Mouse (Mus musculus) CH12.LX (cell line): ENCODE measurements around the gene Arhgap31. TPM values are rescaled to one million over a fixed set of nuclear protein-coding genes. Genes with fewer than 3 reads are reported as not detected.

Experiments used
- DNase-seq: peaks from one replicate; pipeline ENCODE4 v3.0.0-alpha.2; 2013; ENCODE audit errors: extremely low read depth
- H3K27ac ChIP-seq: 2 replicates; pipeline ENCODE4 v1.5.1; 2012; ENCODE audit warnings: low read depth, mild to moderate bottlenecking, control low read depth, moderate library complexity; ENCODE audit not compliant: insufficient read depth
- H3K27me3 ChIP-seq: replicated peaks from 2 replicates; pipeline ENCODE3; 2012; ENCODE audit warnings: inconsistent platforms
- H3K36me3 ChIP-seq, 2 experiments: replicated peaks in 1 of 2; 2 replicates each; pipeline versions ENCODE3 to v1.6.1; 2012; ENCODE audit warnings: inconsistent platforms in 1 of 2, low read length in 1 of 2, mild to moderate bottlenecking in 1 of 2, mixed read lengths in 1 of 2, moderate library complexity in 1 of 2; ENCODE audit not compliant: control insufficient read depth in 1 of 2, insufficient read depth in 1 of 2
- H3K4me1 ChIP-seq, 2 experiments: 2 replicates each; pipeline ENCODE4 v1.6.1; 2012; ENCODE audit warnings: inconsistent platforms in 1 of 2, moderate library complexity in 1 of 2; ENCODE audit not compliant: insufficient read depth in 2 of 2, control insufficient read depth in 1 of 2
- H3K4me2 ChIP-seq: 2 replicates; pipeline ENCODE4 v1.6.1; 2012; ENCODE audit warnings: low read depth, mild to moderate bottlenecking, control low read depth; ENCODE audit not compliant: poor library complexity, insufficient read depth, severe bottlenecking
- H3K4me3 ChIP-seq, 3 experiments: fragments of 150-350 bp in 1 of 3; sonication (generic) in 1 of 3; replicated peaks in 1 of 3; 2 replicates each; pipeline versions ENCODE3 to v1.5.1; 2011 to 2012; ENCODE audit warnings: low read depth in 2 of 3, low read length in 2 of 3, mild to moderate bottlenecking in 2 of 3, moderate library complexity in 2 of 3, control low read depth in 1 of 3, improper control_type of control experiment in 1 of 3, inconsistent platforms in 1 of 3, mixed read lengths in 1 of 3; ENCODE audit not compliant: poor library complexity in 1 of 3
- H3K79me2 ChIP-seq: replicated peaks from 2 replicates; pipeline ENCODE4 v1.6.1; 2012; ENCODE audit warnings: mild to moderate bottlenecking, moderate library complexity; ENCODE audit not compliant: control insufficient read depth, poor library complexity, insufficient read depth, severe bottlenecking; ENCODE audit errors: extremely low read depth
- H3K9ac ChIP-seq: 2 replicates; pipeline ENCODE4 v1.6.1; 2012; ENCODE audit warnings: low read depth, mild to moderate bottlenecking, control low read depth, moderate library complexity; ENCODE audit not compliant: insufficient read depth
- H3K9me3 ChIP-seq: replicated peaks from 2 replicates; pipeline ENCODE3; 2012; ENCODE audit warnings: low read length, inconsistent platforms, mixed read lengths
- BHLHE40 ChIP-seq: IDR thresholded peaks from 2 replicates; pipeline ENCODE4 v1.6.1; 2011; ENCODE audit warnings: mild to moderate bottlenecking, low read depth, low read length, improper control_type of control experiment
- CHD1 ChIP-seq: IDR thresholded peaks from 2 replicates; pipeline ENCODE4 v1.6.1; 2012; ENCODE audit warnings: low read depth, low read length, improper control_type of control experiment, inconsistent platforms
- CHD2 ChIP-seq: IDR thresholded peaks from 2 replicates; pipeline ENCODE4 v1.6.1; 2011; ENCODE audit warnings: low read length, improper control_type of control experiment
- CTCF ChIP-seq, 2 experiments: IDR thresholded peaks in 1 of 2; conservative IDR thresholded peaks in 1 of 2; 2 replicates each; pipeline ENCODE4 v1.5.1; 2011 to 2012; ENCODE audit warnings: low read depth in 2 of 2, low read length in 2 of 2, improper control_type of control experiment in 1 of 2, inconsistent platforms in 1 of 2, mild to moderate bottlenecking in 1 of 2, moderate library complexity in 1 of 2
- E2F4 ChIP-seq: IDR thresholded peaks from 2 replicates; pipeline ENCODE4 v1.6.1; 2011; ENCODE audit warnings: low read depth, low read length, improper control_type of control experiment; ENCODE audit not compliant: insufficient replicate concordance
- ELF1 ChIP-seq: IDR thresholded peaks from 2 replicates; pipeline ENCODE4 v1.6.1; 2014; ENCODE audit warnings: low read depth, mild to moderate bottlenecking, inconsistent platforms, low read length, improper control_type of control experiment
- EP300 ChIP-seq: IDR thresholded peaks from 2 replicates; pipeline ENCODE4 v1.6.1; 2011; ENCODE audit warnings: low read length, improper control_type of control experiment
- ETS1 ChIP-seq: conservative IDR thresholded peaks from 2 replicates; pipeline ENCODE4 v1.6.1; 2012; ENCODE audit warnings: low read depth, mild to moderate bottlenecking, inconsistent platforms, low read length, improper control_type of control experiment, moderate library complexity
- GABPA ChIP-seq: IDR thresholded peaks from 2 replicates; pipeline ENCODE4 v1.6.1; 2012; ENCODE audit warnings: low read depth, low read length, improper control_type of control experiment, inconsistent platforms; ENCODE audit not compliant: insufficient replicate concordance
- HCFC1 ChIP-seq: IDR thresholded peaks from 2 replicates; pipeline ENCODE4 v1.6.1; 2012; ENCODE audit warnings: low read depth, mild to moderate bottlenecking, inconsistent platforms, low read length, improper control_type of control experiment
- JUND ChIP-seq: conservative IDR thresholded peaks from 2 replicates; pipeline ENCODE4 v1.6.1; 2011; ENCODE audit warnings: low read depth, low read length, improper control_type of control experiment
- KAT2A ChIP-seq: IDR thresholded peaks from 2 replicates; pipeline ENCODE4 v1.6.1; 2012; ENCODE audit warnings: low read length, improper control_type of control experiment, inconsistent platforms; ENCODE audit not compliant: insufficient replicate concordance
- MAX ChIP-seq: IDR thresholded peaks from 2 replicates; pipeline ENCODE4 v1.6.1; 2011; ENCODE audit warnings: low read length, improper control_type of control experiment
- MAZ ChIP-seq: IDR thresholded peaks from 2 replicates; pipeline ENCODE4 v1.6.1; 2012; ENCODE audit warnings: low read depth, mild to moderate bottlenecking, inconsistent platforms, low read length, improper control_type of control experiment, moderate library complexity
- MXI1 ChIP-seq: IDR thresholded peaks from 2 replicates; pipeline ENCODE4 v1.6.1; 2011; ENCODE audit warnings: mild to moderate bottlenecking, low read depth, low read length, improper control_type of control experiment
- MYC ChIP-seq: IDR thresholded peaks from 2 replicates; pipeline ENCODE4 v1.6.1; 2011; ENCODE audit warnings: low read depth, mild to moderate bottlenecking, improper control_type of control experiment, low read length
- NELFE ChIP-seq: IDR thresholded peaks from 2 replicates; pipeline ENCODE4 v1.6.1; 2011; ENCODE audit warnings: low read depth, low read length, improper control_type of control experiment
- PAX5 ChIP-seq: IDR thresholded peaks from 2 replicates; pipeline ENCODE4 v1.6.1; 2012; ENCODE audit warnings: low read length, inconsistent platforms, mixed read lengths
- RAD21 ChIP-seq: IDR thresholded peaks from 2 replicates; pipeline ENCODE4 v1.6.1; 2011; ENCODE audit warnings: low read depth, mild to moderate bottlenecking, low read length, improper control_type of control experiment, moderate library complexity
- SMC3 ChIP-seq: IDR thresholded peaks from 2 replicates; pipeline ENCODE4 v1.6.1; 2011; ENCODE audit warnings: low read depth, low read length, improper control_type of control experiment
- TBP ChIP-seq: conservative IDR thresholded peaks from 2 replicates; pipeline ENCODE4 v1.6.1; 2011; ENCODE audit warnings: low read depth, low read length, improper control_type of control experiment
- UBTF ChIP-seq: IDR thresholded peaks from 2 replicates; pipeline ENCODE4 v1.6.1; 2012; ENCODE audit warnings: low read depth, mild to moderate bottlenecking, inconsistent platforms, low read length, improper control_type of control experiment, moderate library complexity
- USF1 ChIP-seq: IDR thresholded peaks from 2 replicates; pipeline ENCODE4 v1.6.1; 2014; ENCODE audit warnings: low read depth, mild to moderate bottlenecking, inconsistent platforms, low read length, improper control_type of control experiment
- ZC3H11A ChIP-seq: IDR thresholded peaks from 2 replicates; pipeline ENCODE4 v1.6.1; 2012; ENCODE audit warnings: low read depth, mild to moderate bottlenecking, inconsistent platforms, low read length, improper control_type of control experiment
- ZKSCAN1 ChIP-seq: IDR thresholded peaks from 2 replicates; pipeline ENCODE4 v1.6.1; 2012; ENCODE audit warnings: low read depth, inconsistent platforms, low read length, improper control_type of control experiment, borderline replicate concordance
- dilution Hi-C: fragments of 300-500 bp; cut with MboI; formaldehyde crosslinking; loops from 2 replicates; pipeline ENCODE4 v1.14.3; 2020; ENCODE audit warnings: low sequenced_read_pairs; ENCODE audit not compliant: extremely low pct_unique_long_range_greater_than_20kb, extremely low pct_ligation_motif_present
- in situ Hi-C: fragments of 300-500 bp; cut with MboI; formaldehyde crosslinking; loops from 3 replicates; pipeline ENCODE4 v1.14.3; 2019; ENCODE audit warnings: low sequenced_read_pairs, low pct_ligation_motif_present, low pct_unique_long_range_greater_than_20kb, mixed read lengths
- polyA plus RNA-seq: library from polyadenylated mRNA; unstranded; fragments of >175 nt; gene quantifications from 2 replicates; pipeline ENCODE4 v1.2.1, GENCODE M21; 2012; ENCODE audit warnings: low read depth; ENCODE audit not compliant: insufficient read length
- total RNA-seq, 2 experiments: library from RNA; depleted of rRNA; stranded (reverse); fragments of 300-350 nt in 1 of 2; fragments of >200 nt in 1 of 2; gene quantifications; 2 replicates each; pipeline ENCODE4 v1.2.3; 2012 to 2014

Gene Arhgap31
- total and polyA plus RNA-seq, 3 experiments = 0.15 to 2.0 (median 0.76) TPM

GRCm38 (mm10) chr16:38677171-38677570 lies 35.9 kb downstream of the Arhgap31 start:
- H3K4me3 ChIP-seq = no peak overlapping the region
- no peak overlapping the region for H3K9ac ChIP-seq
- no peaks in the 10 kb centered on the region for H3K9me3 ChIP-seq
- dilution Hi-C loops = no loop called here
- H3K27ac ChIP-seq = no peak overlapping the region
- no peaks in the 10 kb centered on the region for H3K79me2 ChIP-seq
- H3K4me1 ChIP-seq = peaks cover 5 to 25% of the 10 kb centered on the region in 2 experiments; a peak in 3 of 4 replicates
- no peak overlapping the region for H3K4me2 ChIP-seq
- DNase-seq = no peak
- TF ChIP-seq BHLHE40 = 0 out of 2 replicates have a peak, but pooled peaks have one; percentile 1
- no peak for TF ChIP-seq NELFE
- TF ChIP-seq MXI1 = no peak
- no peak for TF ChIP-seq PAX5
- no peak for TF ChIP-seq SMC3
- in situ Hi-C loops = no loop called here
- H3K36me3 ChIP-seq = no peaks in the 10 kb centered on the region
- H3K27me3 ChIP-seq = peaks cover 3% of the 10 kb centered on the region

- dilution Hi-C loops = no loop called here
- DNase-seq = no peak
- no peaks in the 10 kb centered on the region for H3K36me3 ChIP-seq
- H3K79me2 ChIP-seq = no peaks in the 10 kb centered on the region
- H3K4me2 ChIP-seq = no peak overlapping the region
- TF ChIP-seq MYC (no peak), KAT2A (no peak), ZKSCAN1 (no peak), GABPA (no peak), CHD1 (no peak), MAX (no peak), ZC3H11A (no peak), NELFE (no peak), HCFC1 (no peak), SMC3 (peak; percentile 58), CHD2 (no peak), UBTF (no peak), E2F4 (no peak), USF1 (no peak), ELF1 (no peak), EP300 (no peak), TBP (no peak), JUND (no peak), MAZ (no peak), BHLHE40 (0 out of 2 replicates have a peak, but pooled peaks have one; percentile 4), ETS1 (no peak), RAD21 (peak; percentile 56), CTCF (conservative IDR thresholded peaks at IDR 0.05 in 1 of 2, IDR thresholded peaks at IDR 0.05 in 1 of 2; ENCODE audit: low read depth in 2 of 2, low read length in 2 of 2) (peak in 1 of 2 experiments; percentile 67; a peak in 2 of 4 replicates)
- no peak overlapping the region for H3K9ac ChIP-seq
- no peaks in the 10 kb centered on the region for H3K9me3 ChIP-seq
- no peak overlapping the region for H3K4me3 ChIP-seq
- peaks cover 5 to 25% of the 10 kb centered on the region in 2 experiments; a peak in 3 of 4 replicates for H3K4me1 ChIP-seq
- no peak overlapping the region for H3K27ac ChIP-seq
- H3K27me3 ChIP-seq = peaks cover 1% of the 10 kb centered on the region
- in situ Hi-C loops = no loop called here
Measured at GRCm38 (mm10) chr16:38676647-38677046, 36.4 kb downstream of the Arhgap31 start.
